Mouse (Mus musculus) stomach, postnatal 0 days (tissue): ENCODE results near the gene Mylk2.

Source experiments
- CTCF ChIP-seq: IDR thresholded peaks from 2 replicates; pipeline ENCODE4 v1.5.1; 2016; ENCODE audit warnings: antibody characterized with exemption, low read depth, mild to moderate bottlenecking, moderate library complexity
- EP300 ChIP-seq: optimal IDR thresholded peaks from 2 replicates; pipeline ENCODE3; 2016; ENCODE audit warnings: antibody characterized with exemption

GRCm38 (mm10) chr2:152931456-152932160, 20.5 kb downstream of the Mylk2 start:
- TF ChIP-seq CTCF (no peak), EP300 (no peak)
